Mouse (Mus musculus) midbrain, embryonic 13.5 days (tissue): ENCODE measurements around the gene Mrgprb5. TPM values are rescaled to one million over a fixed set of nuclear protein-coding genes. Genes with fewer than 3 reads are reported as not detected.
"Not testable (repeated sequence)": the region's sequence is repeated elsewhere in the genome, so short reads cannot be mapped to it uniquely, and the experiment has no call there.

ENCODE experiments used
- ATAC-seq: fragments of 200-750 bp; cut with Nextera tagmentation; 2 replicates; pipeline ENCODE4 v1.8.0; 2017; ENCODE audit warnings: mild to moderate bottlenecking, moderate TSS enrichment, moderate library complexity
- H3K27ac ChIP-seq: fragments of 300-500 bp; sonication (generic); 2 replicates; pipeline ENCODE4 v1.5.1; 2015; ENCODE audit warnings: inconsistent platforms, mild to moderate bottlenecking, moderate library complexity
- H3K27me3 ChIP-seq: fragments of 300-500 bp; sonication (generic); 2 replicates; pipeline ENCODE4 v1.6.1; 2015; ENCODE audit warnings: mild to moderate bottlenecking, inconsistent platforms
- H3K36me3 ChIP-seq: fragments of 300-500 bp; sonication (generic); 2 replicates; pipeline ENCODE4 v1.6.1; 2015; ENCODE audit warnings: mild to moderate bottlenecking, inconsistent platforms
- H3K4me1 ChIP-seq: fragments of 300-500 bp; sonication (generic); replicated peaks from 2 replicates; pipeline ENCODE4 v1.6.1; 2015; ENCODE audit warnings: inconsistent platforms
- H3K4me2 ChIP-seq: fragments of 300-500 bp; sonication (generic); replicated peaks from 2 replicates; pipeline ENCODE4 v1.6.1; 2015; ENCODE audit warnings: moderate library complexity, mild to moderate bottlenecking, inconsistent platforms
- H3K4me3 ChIP-seq: fragments of 300-500 bp; sonication (generic); replicated peaks from 2 replicates; pipeline ENCODE4 v1.5.1; 2015; ENCODE audit warnings: mild to moderate bottlenecking, inconsistent platforms
- H3K9ac ChIP-seq: fragments of 300-500 bp; sonication (generic); replicated peaks from 2 replicates; pipeline ENCODE4 v1.6.1; 2015; ENCODE audit warnings: mild to moderate bottlenecking, inconsistent platforms
- H3K9me3 ChIP-seq: fragments of 300-500 bp; sonication (generic); 2 replicates; pipeline ENCODE4 v1.6.1; 2016; ENCODE audit warnings: mild to moderate bottlenecking, inconsistent platforms
- WGBS: fragments of 180-500 bp; shearing (Covaris S2); methylation state at CpG from one replicate; pipeline ENCODE4 v1.1.7; 2015; 5-methylcytosine and 5-hydroxymethylcytosine counted together
- polyA plus RNA-seq: library from polyadenylated mRNA; unstranded; fragments of >200 nt; fragmentation: Nextera tagmentation; extraction: Ambion mirVana; gene quantifications from 2 replicates; pipeline ENCODE4 v1.2.1, GENCODE M21; 2015

Mrgprb5 gene
- not detected in 2 replicates for polyA plus RNA-seq

DNA sequence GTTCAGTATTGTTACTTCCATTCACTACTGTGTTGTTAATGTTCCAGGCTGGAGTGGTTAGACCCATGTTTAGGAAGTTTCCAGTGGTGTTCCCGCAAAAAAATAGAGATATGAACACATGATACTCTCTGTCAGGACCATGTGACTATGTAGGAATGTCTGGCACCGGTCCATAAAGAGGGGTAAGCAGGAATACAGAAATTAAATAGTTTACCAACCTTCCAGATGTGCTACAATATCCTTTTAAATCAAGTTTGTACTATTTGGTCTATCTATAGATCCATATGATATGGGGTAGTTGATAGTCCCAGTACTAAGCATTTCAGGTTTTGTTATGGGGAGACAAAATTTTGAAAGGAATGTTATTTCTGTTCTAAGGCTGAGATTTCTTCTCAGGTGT lies at the start of gene Mrgprb5:
Mrgprb5 (minus strand) TSS at position 101 of the 400 bp plus-strand sequence.
- H3K4me2 ChIP-seq: no peak within 1 kb of the TSS
- H3K27ac ChIP-seq: no peak within 1 kb of the TSS
- no peak for ATAC-seq
- H3K4me3 ChIP-seq: no peak within 1 kb of the TSS
- H3K36me3 ChIP-seq: no peaks in the 10 kb centered on the region
- H3K9me3 ChIP-seq: no peaks in the 10 kb centered on the region
- no peaks in the 10 kb centered on the region for H3K27me3 ChIP-seq
- WGBS: 84% methylated on average over 2 of the region's 2 CpGs
- no peak within 1 kb of the TSS for H3K9ac ChIP-seq
- H3K4me1 ChIP-seq: no peaks in the 10 kb centered on the region

DNA sequence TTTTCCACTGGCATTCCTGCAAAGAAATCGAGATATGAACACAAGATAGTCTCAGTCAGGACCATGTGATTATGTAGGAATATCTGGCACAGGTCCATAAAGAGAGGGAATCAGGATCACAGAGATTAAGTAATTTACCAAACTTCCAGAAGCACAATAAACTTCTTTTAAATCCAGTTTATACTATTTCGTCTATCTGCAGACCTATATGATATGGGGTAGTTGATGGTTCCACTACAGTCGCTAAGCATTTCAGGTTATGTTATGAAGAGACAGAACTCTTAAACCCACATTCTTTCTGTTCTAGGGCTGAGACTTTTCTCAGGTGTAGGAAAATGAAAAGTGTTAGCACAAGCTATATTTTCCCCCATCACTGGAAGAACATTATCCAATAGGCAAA lies 30.4 kb upstream of the Mrgprb5 start, which contains the start of gene Mrgprb4:
Mrgprb4 (minus strand) TSS at position 101 of the 400 bp plus-strand sequence.
- no peak within 1 kb of the TSS for H3K9ac ChIP-seq
- 0 out of 2 replicates have a peak, but pooled peaks cover 2% of the 10 kb centered on the region for H3K9me3 ChIP-seq
- H3K27me3 ChIP-seq: no peaks in the 10 kb centered on the region
- WGBS: 82% methylated on average over 3 of the region's 3 CpGs
- no peaks in the 10 kb centered on the region for H3K36me3 ChIP-seq
- no peak within 1 kb of the TSS for H3K27ac ChIP-seq
- no peak within 1 kb of the TSS for H3K4me3 ChIP-seq
- no peak for ATAC-seq
- H3K4me1 ChIP-seq: no peaks in the 10 kb centered on the region
- no peak within 1 kb of the TSS for H3K4me2 ChIP-seq

DNA sequence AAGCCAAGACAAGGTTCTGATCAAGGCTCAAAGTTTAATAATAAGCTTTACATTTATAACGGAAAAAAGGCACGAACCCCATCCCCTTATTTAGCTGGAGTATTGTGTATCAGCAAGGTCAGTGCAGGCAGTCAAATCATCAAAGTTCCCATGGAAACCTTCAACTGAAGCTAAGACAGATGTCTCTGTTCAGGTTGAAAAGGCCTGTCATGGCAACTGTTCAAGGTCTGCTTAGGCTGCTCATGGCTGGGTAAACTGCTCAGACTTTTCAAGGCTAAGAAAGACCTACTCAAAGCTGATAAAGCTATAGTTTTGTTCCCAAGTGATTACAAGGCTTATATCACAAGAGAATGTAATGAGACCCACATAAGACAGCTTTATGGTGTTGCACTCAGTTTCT lies 1.3 kb downstream of the Mrgprb5 start:
- Histone ChIP-seq H3K27ac (no peak overlapping the region), H3K9me3 (no peaks in the 10 kb centered on the region), H3K4me1 (no peaks in the 10 kb centered on the region), H3K27me3 (no peaks in the 10 kb centered on the region), H3K36me3 (no peaks in the 10 kb centered on the region), H3K4me2 (no peak overlapping the region), H3K4me3 (no peak overlapping the region), H3K9ac (no peak overlapping the region)
- WGBS: 53% methylated on average over 2 of the region's 2 CpGs
- no peak for ATAC-seq

DNA sequence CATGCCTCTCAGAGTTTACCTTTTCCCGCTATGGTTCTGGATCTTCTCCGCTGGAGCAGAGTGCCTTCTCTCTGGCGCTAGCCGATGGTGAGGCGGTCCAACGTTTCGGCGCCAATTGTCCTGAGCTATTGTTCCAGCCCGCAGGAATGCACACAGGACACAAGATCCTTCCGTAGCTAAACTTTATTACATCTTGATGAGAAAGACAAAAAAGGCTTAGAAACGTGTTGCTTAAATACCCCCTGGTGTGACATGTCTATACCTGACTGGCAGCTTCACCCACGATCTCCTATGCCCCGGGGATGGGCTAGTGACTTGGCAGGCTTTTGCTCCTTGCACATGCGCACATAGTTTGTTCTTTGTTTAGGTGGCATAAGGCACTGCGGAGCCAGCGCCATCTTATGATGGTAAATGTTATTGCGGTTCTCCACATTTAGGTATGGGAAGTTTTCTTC lies 30.5 kb downstream of the Mrgprb5 start:
- H3K4me3 ChIP-seq: peak overlapping the region; percentile 62
- peak overlapping the region; percentile 85 for H3K9ac ChIP-seq
- 2% methylated on average over 17 of the region's 17 CpGs for WGBS
- peaks cover 5% of the 10 kb centered on the region; the same call in 1 of the 2 replicates for H3K9me3 ChIP-seq
- H3K27ac ChIP-seq: peak overlapping the region; percentile 89
- peaks cover 4% of the 10 kb centered on the region; the same call in 1 of the 2 replicates for H3K4me1 ChIP-seq
- no peaks in the 10 kb centered on the region for H3K36me3 ChIP-seq
- no peaks in the 10 kb centered on the region for H3K27me3 ChIP-seq
- H3K4me2 ChIP-seq: peak overlapping the region; percentile 80
- peak; percentile 67 for ATAC-seq

DNA sequence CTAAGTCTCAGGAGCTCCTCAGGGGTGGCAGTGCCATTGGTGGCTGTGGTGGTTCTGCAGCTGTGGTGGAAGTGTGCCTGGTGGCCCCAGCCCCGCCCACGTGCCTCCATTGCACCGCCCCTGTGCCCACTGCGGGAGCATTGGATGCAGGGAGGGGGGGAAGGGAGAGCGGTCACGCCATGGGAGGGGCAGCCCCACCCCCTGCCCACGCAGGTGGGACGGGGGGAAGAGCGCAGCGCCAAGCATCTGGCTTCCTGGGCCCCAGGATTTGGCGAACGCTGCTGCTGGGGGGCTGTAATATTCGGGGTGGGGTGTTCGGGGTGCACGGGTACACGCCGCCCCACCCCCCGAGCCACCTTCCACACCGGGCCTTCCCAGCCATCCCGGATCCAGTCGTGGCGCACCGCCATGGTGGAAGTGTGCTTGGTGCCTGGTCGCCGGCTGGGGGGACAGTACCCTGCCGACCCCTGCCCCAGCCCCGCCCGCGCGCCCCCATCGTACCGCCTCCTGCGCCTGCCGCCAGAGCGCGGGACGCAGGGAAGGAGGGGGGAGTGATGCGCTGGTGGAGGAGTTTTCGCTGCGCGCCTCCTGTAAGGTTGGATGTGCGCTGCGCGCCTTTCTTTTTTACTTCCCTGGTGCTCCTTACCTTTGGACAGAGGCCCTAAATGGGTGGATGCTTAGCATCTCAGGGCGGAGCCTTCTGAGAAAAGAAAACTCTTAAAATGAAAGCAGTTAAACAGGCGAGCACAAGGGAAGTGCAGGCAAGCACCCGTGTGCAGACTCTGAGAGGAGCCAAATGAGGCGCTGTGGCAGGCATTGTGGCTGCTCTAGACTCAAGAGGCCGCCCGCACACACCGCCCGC lies 31.4 kb downstream of the Mrgprb5 start:
- Histone ChIP-seq H3K4me3 (peak overlapping the region; percentile 62), H3K9ac (peak overlapping the region; percentile 85), H3K9me3 (peaks cover 5% of the 10 kb centered on the region; the same call in 1 of the 2 replicates), H3K27me3 (no peaks in the 10 kb centered on the region), H3K36me3 (no peaks in the 10 kb centered on the region), H3K27ac (peak overlapping the region; percentile 89), H3K4me2 (peak overlapping the region; percentile 80), H3K4me1 (peaks cover 4% of the 10 kb centered on the region; the same call in 1 of the 2 replicates)
- ATAC-seq: peak; percentile 91
- 3% methylated on average over 52 of the region's 52 CpGs for WGBS

DNA sequence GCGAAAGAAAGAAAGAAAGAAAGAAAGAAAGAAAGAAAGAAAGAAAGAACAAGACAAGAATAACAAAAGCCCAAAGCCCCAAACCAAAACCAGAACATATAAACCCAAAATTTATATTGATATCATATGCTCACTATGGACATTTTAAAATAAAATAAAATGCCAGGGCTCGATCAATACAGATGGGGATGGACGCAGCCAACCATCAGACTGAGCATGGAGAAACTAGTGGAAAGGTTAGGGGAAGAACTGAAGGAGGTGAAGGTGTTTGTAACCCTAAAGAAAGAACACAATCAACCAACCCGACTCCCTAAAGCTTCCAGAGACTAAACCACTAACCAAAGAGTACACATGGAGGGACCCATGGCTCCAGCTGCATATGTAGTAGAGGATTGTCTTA lies 36.1 kb downstream of the Mrgprb5 start:
- Histone ChIP-seq H3K4me2 (no peak overlapping the region), H3K27me3 (no peaks in the 10 kb centered on the region), H3K27ac (no peak overlapping the region), H3K4me3 (no peak overlapping the region), H3K36me3 (no peaks in the 10 kb centered on the region), H3K4me1 (peaks cover 4% of the 10 kb centered on the region; the same call in 1 of the 2 replicates), H3K9me3 (no peaks in the 10 kb centered on the region), H3K9ac (no peak overlapping the region)
- WGBS: 62% methylated on average over 4 of the region's 4 CpGs
- ATAC-seq: 0 out of 2 replicates have a peak, but pooled peaks have one; percentile 28

DNA sequence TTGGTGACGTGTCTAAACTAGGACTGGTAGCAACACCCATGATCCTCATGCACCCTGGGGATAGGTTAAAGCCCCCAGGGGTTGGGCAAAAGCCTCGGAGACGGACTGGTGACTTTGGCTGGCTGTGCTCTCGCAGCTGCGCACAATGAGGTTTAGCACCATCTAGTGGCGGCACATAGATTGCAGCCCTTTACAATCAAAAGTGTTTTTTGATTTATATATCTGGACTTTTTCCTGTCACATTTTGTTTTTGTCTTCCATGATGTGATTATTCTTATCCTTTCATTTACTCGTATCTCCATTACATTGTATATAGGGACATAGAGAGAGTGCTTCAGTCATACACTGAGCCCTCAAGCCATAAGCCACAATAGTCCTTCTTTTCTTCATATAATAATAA lies 36.6 kb downstream of the Mrgprb5 start:
- not testable (repeated sequence) for H3K27me3 ChIP-seq, H3K9me3 ChIP-seq, H3K4me1 ChIP-seq, H3K9ac ChIP-seq, H3K27ac ChIP-seq, H3K36me3 ChIP-seq
- 0% methylated on average over 6 of the region's 7 CpGs for WGBS
- ATAC-seq: peak; percentile 88
- Histone ChIP-seq H3K4me3 (peak overlapping the region; percentile 41), H3K4me2 (peak overlapping the region; percentile 53)

DNA sequence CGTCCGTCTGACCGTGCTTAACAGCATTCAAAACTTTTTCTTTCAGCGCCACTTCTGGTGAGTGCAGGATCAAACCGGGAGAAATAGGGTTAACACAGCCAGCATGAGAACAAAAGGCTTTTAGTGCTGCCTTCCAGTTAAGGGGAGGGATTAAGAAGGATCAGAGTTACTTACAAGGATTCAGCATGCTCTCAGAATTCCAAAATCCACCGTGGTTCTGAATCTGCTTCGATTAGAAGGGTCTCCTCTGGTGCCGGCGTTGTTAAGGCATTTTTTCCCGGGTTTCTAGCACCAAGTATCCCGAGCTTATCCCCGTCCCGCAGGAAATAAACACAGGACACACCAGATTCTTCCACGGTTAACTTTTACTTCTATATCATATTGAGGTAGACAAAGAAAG lies 37.0 kb downstream of the Mrgprb5 start:
- Histone ChIP-seq H3K4me2 (peak overlapping the region; percentile 53), H3K4me3 (peak overlapping the region; percentile 41), H3K27ac (peak overlapping the region; percentile 65; the same call in 1 of the 2 replicates), H3K9ac (0 out of 2 replicates have a peak overlapping the region, but pooled peaks have one; percentile 51)
- 2% methylated on average over 11 of the region's 14 CpGs for WGBS
- not testable (repeated sequence) for H3K9me3 ChIP-seq, ATAC-seq, H3K4me1 ChIP-seq, H3K36me3 ChIP-seq, H3K27me3 ChIP-seq

DNA sequence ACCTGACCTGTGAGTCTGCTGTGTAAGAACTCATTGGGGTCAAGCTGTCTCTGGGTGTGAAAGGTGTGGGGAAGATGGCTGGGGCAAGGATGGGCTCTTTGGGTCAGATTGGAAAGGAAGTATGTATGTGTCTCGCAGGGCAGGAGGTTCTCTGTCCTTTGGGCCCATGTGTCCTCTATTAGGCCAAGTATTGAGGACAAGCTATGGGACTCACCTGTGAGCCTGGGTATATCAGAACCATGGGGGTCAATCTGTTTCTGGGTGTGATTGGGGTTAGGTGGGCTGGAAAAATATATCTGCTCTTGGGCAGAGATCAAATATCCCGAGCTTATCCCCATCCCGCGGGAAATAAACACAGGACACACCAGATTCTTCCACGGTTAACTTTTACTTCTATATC lies 45.0 kb downstream of the Mrgprb5 start:
- 79% methylated on average over 5 of the region's 5 CpGs for WGBS
- H3K4me1 ChIP-seq: no peaks in the 10 kb centered on the region
- ATAC-seq: peak; percentile 65

More for the DNA sequence above, 45.0 kb downstream of the Mrgprb5 start:
- Histone ChIP-seq H3K9ac (no peak overlapping the region), H3K36me3 (no peaks in the 10 kb centered on the region), H3K4me3 (no peak overlapping the region), H3K9me3 (no peaks in the 10 kb centered on the region), H3K27me3 (no peaks in the 10 kb centered on the region), H3K27ac (no peak overlapping the region), H3K4me2 (no peak overlapping the region)

Other genes with a start within 250 kb of the Mrgprb5 start
- not detected in 2 replicates for gene Mrgpra4, start 186.9 kb downstream of the Mrgprb5 start, polyA plus RNA-seq
- gene Mrgprx1, start 141.4 kb downstream of the Mrgprb5 start, polyA plus RNA-seq: not detected in 2 replicates
- gene Mrgprb4, start 30.3 kb upstream of the Mrgprb5 start, polyA plus RNA-seq: not detected in 2 replicates
- not detected in 2 replicates for gene Mrgprb8, start 219.5 kb upstream of the Mrgprb5 start, polyA plus RNA-seq